Mouse (Mus musculus): ENCODE measurements around the gene Ipo13. TPM values are rescaled to one million over a fixed set of nuclear protein-coding genes. Genes with fewer than 3 reads are reported as not detected.
A peak's percentile ranks its signal among the peaks of the same experiment; 100 is the strongest.

The Ipo13 gene
- total RNA-seq (2014; rRNA removed), result 51.1 and 52.5 TPM in 2 replicates
- polyA plus RNA-seq (2015; fragmentation: Nextera tagmentation; extraction: Ambion mirVana), result 48.7 and 50.0 TPM in 2 replicates

- no peaks in the 10 kb centered on the region for H3K9me3 ChIP-seq (ENCODE audit: low read length)
- H3K4me2 ChIP-seq (ENCODE audit: low read depth, low read length), result peak within 1 kb of the TSS; percentile 100
- no peaks in the 10 kb centered on the region; the same call in 1 of the 2 replicates for H3K36me3 ChIP-seq (ENCODE audit: insufficient read depth, low read length)
- H3K27ac ChIP-seq, result peak within 1 kb of the TSS; percentile 75
- DNase-seq (ENCODE audit: low spot score) (peak; percentile 97), ATAC-seq (peak; percentile 96)
- WGBS, result under 1% methylated on average over 61 of the region's 61 CpGs
- TF ChIP-seq CTCF (IDR thresholded peaks at IDR 0.05; ENCODE audit: low read depth), result peak; percentile 53
- H3K9ac ChIP-seq (replicated peaks; ENCODE audit: low read length), result peak within 1 kb of the TSS; percentile 81
- peaks cover 35% of the 10 kb centered on the region for H3K4me1 ChIP-seq (ENCODE audit: insufficient read depth, low read length)
- H3K27me3 ChIP-seq (ENCODE audit: insufficient read depth, low read length), result no peaks in the 10 kb centered on the region
- peak within 1 kb of the TSS; percentile 69 for H3K4me3 ChIP-seq (ENCODE audit: low read length)
Observed at GRCm38 (mm10) chr4:117914591-117915442, at the start of gene Ipo13. TSS of gene Ipo13 (minus strand) at chr4:117914999.

DNA sequence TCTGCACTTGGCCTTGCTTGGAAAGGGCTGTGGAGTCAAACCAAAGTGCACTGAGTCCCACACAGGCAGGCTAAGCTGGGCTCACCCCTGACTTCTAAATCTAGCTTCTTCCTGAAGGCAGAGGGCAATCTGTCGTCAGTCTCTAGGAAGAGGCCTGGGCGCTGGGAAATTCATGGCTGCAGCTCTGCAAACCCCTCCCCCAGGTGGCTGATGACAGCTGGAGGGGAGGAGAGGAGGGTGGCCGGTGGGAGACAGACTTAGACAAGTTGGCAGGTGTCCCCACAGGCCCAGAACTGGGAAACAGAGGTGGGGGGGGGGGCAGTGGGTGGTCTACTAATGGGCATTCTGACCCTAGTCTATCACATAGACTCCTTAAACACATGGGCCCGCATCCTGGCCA is 42.7 kb upstream of the Ipo13 start:
- DNase-seq (ENCODE audit: low spot score) (peak; percentile 19), ATAC-seq (no peak)
- Histone ChIP-seq H3K27ac (no peak overlapping the region), H3K27me3 (ENCODE audit: insufficient read depth, low read length) (no peaks in the 10 kb centered on the region), H3K9ac (replicated peaks; ENCODE audit: low read length) (no peak overlapping the region), H3K4me2 (ENCODE audit: low read depth, low read length) (no peak overlapping the region), H3K36me3 (ENCODE audit: insufficient read depth, low read length) (0 out of 2 replicates have a peak, but pooled peaks cover 4% of the 10 kb centered on the region), H3K4me3 (ENCODE audit: low read length) (no peak overlapping the region), H3K4me1 (ENCODE audit: insufficient read depth, low read length) (no peaks in the 10 kb centered on the region), H3K9me3 (ENCODE audit: low read length) (no peaks in the 10 kb centered on the region)
- WGBS, result 59% methylated on average over 4 of the region's 4 CpGs
- no peak for TF ChIP-seq CTCF (IDR thresholded peaks at IDR 0.05; ENCODE audit: low read depth)

DNA sequence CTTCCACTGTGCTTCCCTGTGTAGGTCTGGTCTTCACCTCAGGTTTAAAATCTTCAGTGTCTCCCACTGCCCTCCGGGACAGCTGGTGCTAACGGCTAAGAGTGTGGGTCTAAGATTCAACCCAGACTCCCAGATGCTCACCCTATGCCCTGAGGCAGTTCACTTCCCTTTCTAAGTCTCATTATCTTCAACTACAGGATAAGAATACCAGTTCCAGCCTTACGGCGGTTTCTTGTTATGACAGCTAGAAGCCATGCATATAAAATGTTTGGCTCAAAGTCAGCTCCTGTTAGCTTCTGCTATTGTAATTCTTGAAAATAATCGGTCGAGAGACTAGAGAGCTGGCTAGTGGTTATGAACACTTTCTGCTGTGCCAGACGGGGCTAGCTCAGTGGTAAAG is 32.7 kb upstream of the Ipo13 start:
- ATAC-seq (no peak), DNase-seq (ENCODE audit: low spot score) (peak; percentile 20)
- Histone ChIP-seq H3K9ac (replicated peaks; ENCODE audit: low read length) (no peak overlapping the region), H3K27me3 (ENCODE audit: insufficient read depth, low read length) (no peaks in the 10 kb centered on the region), H3K4me1 (ENCODE audit: insufficient read depth, low read length) (0 out of 2 replicates have a peak, but pooled peaks cover 4% of the 10 kb centered on the region), H3K27ac (no peak overlapping the region), H3K4me3 (ENCODE audit: low read length) (no peak overlapping the region), H3K4me2 (ENCODE audit: low read depth, low read length) (no peak overlapping the region), H3K9me3 (ENCODE audit: low read length) (no peaks in the 10 kb centered on the region), H3K36me3 (ENCODE audit: insufficient read depth, low read length) (0 out of 2 replicates have a peak, but pooled peaks cover 3% of the 10 kb centered on the region)
- no peak for TF ChIP-seq CTCF (IDR thresholded peaks at IDR 0.05; ENCODE audit: low read depth)
- WGBS, result 55% methylated on average over 7 of the region's 7 CpGs

GRCm38 (mm10) chr4:117946639-117947305 is 32.0 kb upstream of the Ipo13 start:
- no peak overlapping the region for H3K4me2 ChIP-seq (ENCODE audit: low read depth, low read length)
- no peak overlapping the region for H3K4me3 ChIP-seq (ENCODE audit: low read length)
- DNase-seq (ENCODE audit: low spot score) (no peak), ATAC-seq (no peak)
- no peaks in the 10 kb centered on the region for H3K9me3 ChIP-seq (ENCODE audit: low read length)
- 80% methylated on average over 11 of the region's 11 CpGs for WGBS
- H3K9ac ChIP-seq (replicated peaks; ENCODE audit: low read length), result no peak overlapping the region
- no peaks in the 10 kb centered on the region for H3K27me3 ChIP-seq (ENCODE audit: insufficient read depth, low read length)
- TF ChIP-seq CTCF (IDR thresholded peaks at IDR 0.05; ENCODE audit: low read depth), result no peak
- H3K27ac ChIP-seq, result no peak overlapping the region
- 0 out of 2 replicates have a peak, but pooled peaks cover 4% of the 10 kb centered on the region for H3K4me1 ChIP-seq (ENCODE audit: insufficient read depth, low read length)
- H3K36me3 ChIP-seq (ENCODE audit: insufficient read depth, low read length), result no peaks in the 10 kb centered on the region

DNA sequence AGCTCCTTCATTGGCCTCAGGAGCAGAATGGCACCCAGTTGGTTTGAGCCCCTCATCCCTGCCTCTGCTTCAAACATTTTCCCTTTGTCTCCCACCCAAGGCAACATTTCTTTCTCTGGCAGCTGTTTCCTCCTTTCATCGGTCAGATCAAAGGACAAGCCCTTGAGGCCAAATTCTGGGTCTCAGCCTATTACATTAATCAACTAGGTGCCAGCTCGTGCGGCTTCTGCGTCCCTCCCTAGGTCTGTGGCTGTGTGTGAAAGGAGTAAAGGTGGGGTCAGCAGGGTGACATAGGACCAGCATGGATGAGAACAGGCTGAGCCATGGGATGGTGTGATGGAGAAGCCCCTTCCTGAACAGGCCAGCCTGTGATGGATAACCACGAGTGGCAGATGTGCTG is 28.5 kb upstream of the Ipo13 start:
- WGBS, result 41% methylated on average over 5 of the region's 5 CpGs
- DNase-seq (ENCODE audit: low spot score), result no peak

GRCm38 (mm10) chr4:117936964-117937363 is 22.2 kb upstream of the Ipo13 start:
- TF ChIP-seq CTCF (IDR thresholded peaks at IDR 0.05; ENCODE audit: low read depth), result no peak
- ATAC-seq, result no peak
- Histone ChIP-seq H3K27ac (no peak overlapping the region), H3K9me3 (ENCODE audit: low read length) (no peaks in the 10 kb centered on the region), H3K9ac (replicated peaks; ENCODE audit: low read length) (no peak overlapping the region), H3K27me3 (ENCODE audit: insufficient read depth, low read length) (no peaks in the 10 kb centered on the region), H3K4me2 (ENCODE audit: low read depth, low read length) (no peak overlapping the region), H3K4me1 (ENCODE audit: insufficient read depth, low read length) (no peaks in the 10 kb centered on the region), H3K36me3 (ENCODE audit: insufficient read depth, low read length) (0 out of 2 replicates have a peak, but pooled peaks cover 3% of the 10 kb centered on the region), H3K4me3 (ENCODE audit: low read length) (no peak overlapping the region)
- no peak for DNase-seq (ENCODE audit: low spot score)
- 97% methylated on average over 5 of the region's 5 CpGs for WGBS

More for the DNA sequence above, 28.5 kb upstream of the Ipo13 start:
- Histone ChIP-seq H3K27me3 (ENCODE audit: insufficient read depth, low read length) (no peaks in the 10 kb centered on the region), H3K4me2 (ENCODE audit: low read depth, low read length) (no peak overlapping the region), H3K9ac (replicated peaks; ENCODE audit: low read length) (no peak overlapping the region), H3K27ac (no peak overlapping the region), H3K36me3 (ENCODE audit: insufficient read depth, low read length) (no peaks in the 10 kb centered on the region), H3K9me3 (ENCODE audit: low read length) (no peaks in the 10 kb centered on the region), H3K4me1 (ENCODE audit: insufficient read depth, low read length) (0 out of 2 replicates have a peak, but pooled peaks cover 4% of the 10 kb centered on the region), H3K4me3 (ENCODE audit: low read length) (no peak overlapping the region)
- ATAC-seq, result no peak
- no peak for TF ChIP-seq CTCF (IDR thresholded peaks at IDR 0.05; ENCODE audit: low read depth)

Data from hindbrain, postnatal 0 days (tissue).